Mouse (Mus musculus) cerebellum, adult 2 months (tissue): ENCODE data around the gene Nyap1.

Experiments
- CTCF ChIP-seq: fragments of 200-500 bp; IDR thresholded peaks from 2 replicates; pipeline ENCODE4 v1.5.1; 2011; ENCODE audit warnings: low read depth, mild to moderate bottlenecking, control low read depth, low read length, moderate library complexity, borderline replicate concordance; ENCODE audit not compliant: insufficient read depth
- POLR2A ChIP-seq: fragments of 200-500 bp; IDR thresholded peaks from 2 replicates; pipeline ENCODE4 v1.6.1; 2011; ENCODE audit warnings: low read length, control low read depth, borderline replicate concordance; ENCODE audit not compliant: insufficient read depth

DNA sequence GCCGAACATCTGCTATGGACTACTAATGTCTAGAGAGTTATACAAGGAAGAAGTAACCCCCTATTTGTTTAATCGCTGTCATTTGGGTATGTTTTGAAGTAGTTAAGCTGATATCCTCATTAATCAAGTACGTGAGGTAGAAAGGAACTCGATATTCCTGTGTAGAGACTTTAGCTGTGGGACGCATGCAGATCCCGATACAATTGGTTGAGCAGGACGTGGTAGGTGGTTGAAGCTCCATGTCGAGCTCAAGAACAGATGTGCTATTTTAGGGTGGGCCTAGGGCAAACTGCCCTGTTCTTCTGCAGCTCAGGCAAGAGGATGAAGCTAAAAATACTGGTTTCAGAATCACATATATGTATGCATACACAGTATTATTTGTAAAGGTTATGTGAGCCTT, 25.7 kb downstream of the Nyap1 start:
- no peak for TF ChIP-seq CTCF
- TF ChIP-seq POLR2A: no peak
